Mouse (Mus musculus) adrenal gland, postnatal 36 days (tissue): ENCODE measurements around the gene Usp28. TPM values are rescaled to one million over a fixed set of nuclear protein-coding genes. Genes with fewer than 3 reads are reported as not detected.
"Not testable (repeated sequence)": the region's sequence is repeated elsewhere in the genome, so short reads cannot be mapped to it uniquely, and the experiment has no call there.

Source experiments
- DNase-seq, 2 experiments: peaks; one replicate each; pipeline ENCODE4 v3.0.0; 2021; ENCODE audit warnings: mixed read lengths in 1 of 2
- long read RNA-seq, 2 experiments: library from polyadenylated mRNA; stranded (forward); transcript quantifications; one replicate each; pipeline ENCODE4 v2.0.0; 2021; ENCODE audit warnings: borderline sequencing depth in 2 of 2
- total RNA-seq, 2 experiments: library from RNA; stranded (reverse); gene quantifications; 2 replicates each; pipeline ENCODE4 v1.2.3; 2021

Gene Usp28
- total RNA-seq: 10 to 100 TPM in 1 of 2 experiments, 1 to 10 TPM in 1; 9.9 to 13.9 TPM
- long read RNA-seq, experiment 1, full-length matches to known transcripts: 3 of 7 reads
- long read RNA-seq, experiment 1, partial matches to known transcripts: 3 of 7 reads
- long read RNA-seq, experiment 1, other reads (novel, unspliced or antisense): 1 of 7 reads
- long read RNA-seq, experiment 2, full-length matches to known transcripts: 2 of 4 reads
- long read RNA-seq, experiment 2, partial matches to known transcripts: 1 of 4 reads
- long read RNA-seq, experiment 2, other reads (novel, unspliced or antisense): 1 of 4 reads

GRCm38 (mm10) chr9:48984845-48985707 is at the start of gene Usp28:
Usp28 (plus strand) TSS chr9:48985375.
- peak; percentile 100 for DNase-seq

GRCm38 (mm10) chr9:48942349-48942748 is 42.8 kb upstream of the Usp28 start:
- no peak for DNase-seq

- no peak for DNase-seq
Measured at GRCm38 (mm10) chr9:48947565-48947964, 37.6 kb upstream of the Usp28 start.

- DNase-seq: no peak
Measured at GRCm38 (mm10) chr9:48961314-48961713, 23.9 kb upstream of the Usp28 start.

- DNase-seq: peak in 1 of 2 experiments; percentile 6
Measured at GRCm38 (mm10) chr9:48962131-48962530, 23.0 kb upstream of the Usp28 start.

- no peak for DNase-seq
Measured at GRCm38 (mm10) chr9:48964587-48965040, 20.6 kb upstream of the Usp28 start, which contains the start of gene Htr3b. Htr3b (minus strand) TSS chr9:48964990.

GRCm38 (mm10) chr9:48972494-48972893 is 12.7 kb upstream of the Usp28 start:
- DNase-seq: peak; percentile 45 to 61

- no peak for DNase-seq
Measured at GRCm38 (mm10) chr9:48976661-48977355, 8.4 kb upstream of the Usp28 start.

- no peak for DNase-seq
Measured at GRCm38 (mm10) chr9:48980371-48980770, 4.8 kb upstream of the Usp28 start.

GRCm38 (mm10) chr9:48980781-48981180 is 4.4 kb upstream of the Usp28 start:
- DNase-seq: no peak

- no peak for DNase-seq
Measured at GRCm38 (mm10) chr9:48981827-48982226, 3.3 kb upstream of the Usp28 start.

GRCm38 (mm10) chr9:48983801-48984200 is 1.4 kb upstream of the Usp28 start:
- DNase-seq: not testable (repeated sequence)

- no peak for DNase-seq
Measured at GRCm38 (mm10) chr9:48984320-48984844, 793 bp upstream of the Usp28 start.

GRCm38 (mm10) chr9:48985708-48986088 is 523 bp downstream of the Usp28 start:
- DNase-seq: no peak

- DNase-seq: peak; percentile 20 to 37
Measured at GRCm38 (mm10) chr9:48986616-48987141, 1.5 kb downstream of the Usp28 start.

- peak; percentile 8 to 17 for DNase-seq
Measured at GRCm38 (mm10) chr9:48987201-48988101, 2.3 kb downstream of the Usp28 start.

GRCm38 (mm10) chr9:48991671-48992070 is 6.5 kb downstream of the Usp28 start:
- DNase-seq: no peak

GRCm38 (mm10) chr9:48994779-48995178 is 9.6 kb downstream of the Usp28 start:
- DNase-seq: no peak

GRCm38 (mm10) chr9:48995735-48996134 is 10.6 kb downstream of the Usp28 start:
- no peak for DNase-seq

GRCm38 (mm10) chr9:48999256-48999655 is 14.1 kb downstream of the Usp28 start:
- no peak for DNase-seq

GRCm38 (mm10) chr9:49015824-49016223 is 30.6 kb downstream of the Usp28 start:
- no peak for DNase-seq
